Mouse (Mus musculus): ENCODE data around the gene Tmsb15b2.
"Not testable (repeated sequence)": the region's sequence is repeated elsewhere in the genome, so short reads cannot be mapped to it uniquely, and the experiment has no call there.

GRCm38 (mm10) chrX:136958300-136958699, 17.0 kb downstream of the Tmsb15b2 start:
- not testable (repeated sequence) for TF ChIP-seq CTCF (IDR thresholded peaks at IDR 0.05; ENCODE audit: extremely low read depth, insufficient read length, insufficient replicate concordance, low read depth, low read length); POLR2A (IDR thresholded peaks at IDR 0.05; ENCODE audit: low read depth, low read length)
